Mouse (Mus musculus): Measurements from ENCODE around the gene Nt5dc2. TPM values are rescaled to one million over a fixed set of nuclear protein-coding genes. Genes with fewer than 3 reads are reported as not detected.

Gene Nt5dc2
- polyA plus RNA-seq, 1 experiment from 2014 or later, result 341 TPM

GRCm38 (mm10) chr14:31165010-31165409, 34.2 kb downstream of the Nt5dc2 start:
- no peaks in the 10 kb centered on the region for H3K9me3 ChIP-seq (ENCODE audit: control insufficient read depth, low read length)
- 74% methylated on average over 2 of the region's 2 CpGs for WGBS
- no peak overlapping the region for H3K4me2 ChIP-seq (ENCODE audit: low read length)
- no peaks in the 10 kb centered on the region for H3K27me3 ChIP-seq (ENCODE audit: control insufficient read depth, insufficient read depth, low read length)
- no peak for ATAC-seq (ENCODE audit: insufficient number of reproducible peaks, insufficient read depth, low FRiP score, low read depth)
- H3K4me1 ChIP-seq (ENCODE audit: control insufficient read depth in 2 of 2, insufficient read depth in 2 of 2, low read length in 2 of 2), result peaks cover 16 to 37% of the 10 kb centered on the region in 2 experiments
- H3K27ac ChIP-seq (replicated peaks in 1 of 2; ENCODE audit: control insufficient read depth in 1 of 2, insufficient read depth in 1 of 2, low read depth in 2 of 2, low read length in 2 of 2), result no peak overlapping the region
- no peak overlapping the region for H3K4me3 ChIP-seq (ENCODE audit: control insufficient read depth in 1 of 2, insufficient read depth in 1 of 2, low read depth in 1 of 2, low read length in 2 of 2)
- H3K36me3 ChIP-seq (ENCODE audit: control insufficient read depth, insufficient read depth, low read length), result peaks cover 14% of the 10 kb centered on the region
- H3K9ac ChIP-seq (ENCODE audit: low read length), result no peak overlapping the region

GRCm38 (mm10) chr14:31165458-31165857, 34.6 kb downstream of the Nt5dc2 start:
- H3K36me3 ChIP-seq (ENCODE audit: control insufficient read depth, insufficient read depth, low read length), result peaks cover 16% of the 10 kb centered on the region
- H3K4me1 ChIP-seq (ENCODE audit: control insufficient read depth in 2 of 2, insufficient read depth in 2 of 2, low read length in 2 of 2), result peaks cover 13 to 32% of the 10 kb centered on the region in 2 experiments
- 58% methylated on average over 7 of the region's 7 CpGs for WGBS
- H3K27ac ChIP-seq (replicated peaks in 1 of 2; ENCODE audit: control insufficient read depth in 1 of 2, insufficient read depth in 1 of 2, low read depth in 2 of 2, low read length in 2 of 2), result no peak overlapping the region
- no peaks in the 10 kb centered on the region for H3K27me3 ChIP-seq (ENCODE audit: control insufficient read depth, insufficient read depth, low read length)
- H3K9ac ChIP-seq (ENCODE audit: low read length), result no peak overlapping the region
- H3K4me3 ChIP-seq (ENCODE audit: control insufficient read depth in 1 of 2, insufficient read depth in 1 of 2, low read depth in 1 of 2, low read length in 2 of 2), result no peak overlapping the region
- 0 out of 2 replicates have a peak overlapping the region, but pooled peaks have one; percentile 59 for H3K4me2 ChIP-seq (ENCODE audit: low read length)
- no peak for ATAC-seq (ENCODE audit: insufficient number of reproducible peaks, insufficient read depth, low FRiP score, low read depth)
- H3K9me3 ChIP-seq (ENCODE audit: control insufficient read depth, low read length), result no peaks in the 10 kb centered on the region

- H3K27ac ChIP-seq (replicated peaks in 1 of 2; ENCODE audit: control insufficient read depth in 1 of 2, insufficient read depth in 1 of 2, low read depth in 2 of 2, low read length in 2 of 2), result no peak overlapping the region; a peak in 1 of 4 replicates
- peak overlapping the region; percentile 38 to 42 for H3K4me3 ChIP-seq (ENCODE audit: control insufficient read depth in 1 of 2, insufficient read depth in 1 of 2, low read depth in 1 of 2, low read length in 2 of 2)
- no peaks in the 10 kb centered on the region for H3K9me3 ChIP-seq (ENCODE audit: control insufficient read depth, low read length)
- WGBS, result 57% methylated on average over 10 of the region's 10 CpGs
- no peaks in the 10 kb centered on the region for H3K27me3 ChIP-seq (ENCODE audit: control insufficient read depth, insufficient read depth, low read length)
- peaks cover 11 to 30% of the 10 kb centered on the region in 2 experiments for H3K4me1 ChIP-seq (ENCODE audit: control insufficient read depth in 2 of 2, insufficient read depth in 2 of 2, low read length in 2 of 2)
- peaks cover 17% of the 10 kb centered on the region for H3K36me3 ChIP-seq (ENCODE audit: control insufficient read depth, insufficient read depth, low read length)
- H3K4me2 ChIP-seq (ENCODE audit: low read length), result peak overlapping the region; percentile 59
- H3K9ac ChIP-seq (ENCODE audit: low read length), result peak overlapping the region; percentile 69; the same call in 1 of the 2 replicates
- ATAC-seq (ENCODE audit: insufficient number of reproducible peaks, insufficient read depth, low FRiP score, low read depth), result no peak
Measured at GRCm38 (mm10) chr14:31165991-31166630, 35.3 kb downstream of the Nt5dc2 start.

GRCm38 (mm10) chr14:31166827-31167226, 36.0 kb downstream of the Nt5dc2 start:
- H3K9me3 ChIP-seq (ENCODE audit: control insufficient read depth, low read length), result no peaks in the 10 kb centered on the region
- H3K36me3 ChIP-seq (ENCODE audit: control insufficient read depth, insufficient read depth, low read length), result peaks cover 24% of the 10 kb centered on the region
- H3K27me3 ChIP-seq (ENCODE audit: control insufficient read depth, insufficient read depth, low read length), result no peaks in the 10 kb centered on the region
- peak overlapping the region; percentile 69 for H3K9ac ChIP-seq (ENCODE audit: low read length)
- H3K4me2 ChIP-seq (ENCODE audit: low read length), result peak overlapping the region; percentile 59
- H3K4me3 ChIP-seq (ENCODE audit: control insufficient read depth in 1 of 2, insufficient read depth in 1 of 2, low read depth in 1 of 2, low read length in 2 of 2), result peak overlapping the region; percentile 38 to 42
- H3K4me1 ChIP-seq (ENCODE audit: control insufficient read depth in 2 of 2, insufficient read depth in 2 of 2, low read length in 2 of 2), result peaks cover 11 to 30% of the 10 kb centered on the region in 2 experiments
- WGBS, result 51% methylated on average over 9 of the region's 9 CpGs
- no peak for ATAC-seq (ENCODE audit: insufficient number of reproducible peaks, insufficient read depth, low FRiP score, low read depth)
- 0 out of 4 replicates have a peak overlapping the region, but pooled peaks of 1 of the 2 experiments have one; percentile 53 for H3K27ac ChIP-seq (replicated peaks in 1 of 2; ENCODE audit: control insufficient read depth in 1 of 2, insufficient read depth in 1 of 2, low read depth in 2 of 2, low read length in 2 of 2)

GRCm38 (mm10) chr14:31168425-31168824, 37.6 kb downstream of the Nt5dc2 start, which contains the start of gene Stab1:
Stab1 (minus strand) TSS chr14:31168641.
- WGBS, result 22% methylated on average over 10 of the region's 10 CpGs
- Histone ChIP-seq H3K27me3 (ENCODE audit: control insufficient read depth, insufficient read depth, low read length) (no peaks in the 10 kb centered on the region), H3K27ac (replicated peaks in 1 of 2; ENCODE audit: control insufficient read depth in 1 of 2, insufficient read depth in 1 of 2, low read depth in 2 of 2, low read length in 2 of 2) (peak within 1 kb of the TSS; percentile 28 to 68; a peak in 3 of 4 replicates), H3K4me1 (ENCODE audit: control insufficient read depth in 2 of 2, insufficient read depth in 2 of 2, low read length in 2 of 2) (peaks cover 10 to 31% of the 10 kb centered on the region in 2 experiments), H3K9ac (ENCODE audit: low read length) (peak within 1 kb of the TSS; percentile 69), H3K4me3 (ENCODE audit: control insufficient read depth in 1 of 2, insufficient read depth in 1 of 2, low read depth in 1 of 2, low read length in 2 of 2) (peak within 1 kb of the TSS; percentile 38 to 42), H3K4me2 (ENCODE audit: low read length) (peak within 1 kb of the TSS; percentile 59), H3K36me3 (ENCODE audit: control insufficient read depth, insufficient read depth, low read length) (peaks cover 36% of the 10 kb centered on the region), H3K9me3 (ENCODE audit: control insufficient read depth, low read length) (no peaks in the 10 kb centered on the region)
- ATAC-seq (ENCODE audit: insufficient number of reproducible peaks, insufficient read depth, low FRiP score, low read depth), result peak; percentile 20; the same call in 1 of the 2 replicates

- Histone ChIP-seq H3K4me2 (ENCODE audit: low read length) (no peak overlapping the region), H3K4me3 (ENCODE audit: control insufficient read depth in 1 of 2, insufficient read depth in 1 of 2, low read depth in 1 of 2, low read length in 2 of 2) (no peak overlapping the region), H3K27ac (replicated peaks in 1 of 2; ENCODE audit: control insufficient read depth in 1 of 2, insufficient read depth in 1 of 2, low read depth in 2 of 2, low read length in 2 of 2) (no peak overlapping the region), H3K9me3 (ENCODE audit: control insufficient read depth, low read length) (no peaks in the 10 kb centered on the region), H3K9ac (ENCODE audit: low read length) (no peak overlapping the region), H3K4me1 (ENCODE audit: control insufficient read depth in 2 of 2, insufficient read depth in 2 of 2, low read length in 2 of 2) (peaks cover 5 to 22% of the 10 kb centered on the region in 2 experiments), H3K27me3 (ENCODE audit: control insufficient read depth, insufficient read depth, low read length) (no peaks in the 10 kb centered on the region), H3K36me3 (ENCODE audit: control insufficient read depth, insufficient read depth, low read length) (peaks cover 47% of the 10 kb centered on the region)
- no peak for ATAC-seq (ENCODE audit: insufficient number of reproducible peaks, insufficient read depth, low FRiP score, low read depth)
- WGBS, result 62% methylated on average over 6 of the region's 6 CpGs
Measured at GRCm38 (mm10) chr14:31169508-31169907, 38.7 kb downstream of the Nt5dc2 start.

- Histone ChIP-seq H3K27ac (replicated peaks in 1 of 2; ENCODE audit: control insufficient read depth in 1 of 2, insufficient read depth in 1 of 2, low read depth in 2 of 2, low read length in 2 of 2) (0 out of 4 replicates have a peak overlapping the region, but pooled peaks of 1 of the 2 experiments have one; percentile 6), H3K27me3 (ENCODE audit: control insufficient read depth, insufficient read depth, low read length) (no peaks in the 10 kb centered on the region), H3K4me3 (ENCODE audit: control insufficient read depth in 1 of 2, insufficient read depth in 1 of 2, low read depth in 1 of 2, low read length in 2 of 2) (no peak overlapping the region), H3K9me3 (ENCODE audit: control insufficient read depth, low read length) (no peaks in the 10 kb centered on the region), H3K4me1 (ENCODE audit: control insufficient read depth in 2 of 2, insufficient read depth in 2 of 2, low read length in 2 of 2) (peaks cover 2 to 11% of the 10 kb centered on the region in 2 experiments; a peak in 2 of 4 replicates), H3K9ac (ENCODE audit: low read length) (no peak overlapping the region), H3K36me3 (ENCODE audit: control insufficient read depth, insufficient read depth, low read length) (peaks cover 62% of the 10 kb centered on the region), H3K4me2 (ENCODE audit: low read length) (no peak overlapping the region)
- 69% methylated on average over 13 of the region's 13 CpGs for WGBS
- no peak for ATAC-seq (ENCODE audit: insufficient number of reproducible peaks, insufficient read depth, low FRiP score, low read depth)
Measured at GRCm38 (mm10) chr14:31170963-31171362, 40.1 kb downstream of the Nt5dc2 start.
